Mouse (Mus musculus) heart, embryonic 13.5 days (tissue): ENCODE results near the gene Socs7. TPM values are rescaled to one million over a fixed set of nuclear protein-coding genes. Genes with fewer than 3 reads are reported as not detected.
"Not testable (repeated sequence)": the region's sequence is repeated elsewhere in the genome, so short reads cannot be mapped to it uniquely, and the experiment has no call there.

Source experiments
- ATAC-seq: fragments of 200-750 bp; cut with Nextera tagmentation; 2 replicates; pipeline ENCODE4 v1.8.0; 2017; ENCODE audit warnings: moderate TSS enrichment; ENCODE audit not compliant: insufficient number of reproducible peaks, low FRiP score, low TSS enrichment; ENCODE audit errors: extremely low read depth
- H3K27ac ChIP-seq: fragments of 300-500 bp; sonication (generic); replicated peaks from 2 replicates; pipeline ENCODE4 v1.5.1; 2015; ENCODE audit warnings: moderate library complexity, mild to moderate bottlenecking, inconsistent platforms
- H3K27me3 ChIP-seq: fragments of 300-500 bp; sonication (generic); replicated peaks from 2 replicates; pipeline ENCODE4 v1.6.1; 2015; ENCODE audit warnings: mild to moderate bottlenecking, inconsistent platforms
- H3K36me3 ChIP-seq: fragments of 300-500 bp; sonication (generic); 2 replicates; pipeline ENCODE4 v1.6.1; 2015; ENCODE audit warnings: mild to moderate bottlenecking, inconsistent platforms
- H3K4me1 ChIP-seq: fragments of 300-500 bp; sonication (generic); 2 replicates; pipeline ENCODE4 v1.6.1; 2015; ENCODE audit warnings: inconsistent platforms
- H3K4me2 ChIP-seq: fragments of 300-500 bp; sonication (generic); 2 replicates; pipeline ENCODE4 v1.6.1; 2015; ENCODE audit warnings: inconsistent platforms, mild to moderate bottlenecking, moderate library complexity
- H3K4me3 ChIP-seq: fragments of 300-500 bp; sonication (generic); 2 replicates; pipeline ENCODE4 v1.5.1; 2015; ENCODE audit warnings: moderate library complexity, mild to moderate bottlenecking, inconsistent platforms
- H3K9ac ChIP-seq: fragments of 300-500 bp; sonication (generic); 2 replicates; pipeline ENCODE4 v1.6.1; 2015; ENCODE audit warnings: inconsistent platforms, mild to moderate bottlenecking, moderate library complexity
- H3K9me3 ChIP-seq: fragments of 300-500 bp; sonication (generic); 2 replicates; pipeline ENCODE4 v1.6.1; 2016; ENCODE audit warnings: inconsistent platforms
- WGBS: fragments of 180-500 bp; shearing (Covaris S2); methylation state at CpG from one replicate; pipeline ENCODE4 v1.1.7; 2015; ENCODE audit warnings: mixed read lengths; 5-methylcytosine and 5-hydroxymethylcytosine counted together
- polyA plus RNA-seq: library from polyadenylated mRNA; unstranded; fragments of >200 nt; fragmentation: Nextera tagmentation; extraction: Ambion mirVana; gene quantifications from 2 replicates; pipeline ENCODE4 v1.2.1, GENCODE M21; 2015

The Socs7 gene
- polyA plus RNA-seq, 1 experiment from 2014 or later: 3.4 TPM

DNA sequence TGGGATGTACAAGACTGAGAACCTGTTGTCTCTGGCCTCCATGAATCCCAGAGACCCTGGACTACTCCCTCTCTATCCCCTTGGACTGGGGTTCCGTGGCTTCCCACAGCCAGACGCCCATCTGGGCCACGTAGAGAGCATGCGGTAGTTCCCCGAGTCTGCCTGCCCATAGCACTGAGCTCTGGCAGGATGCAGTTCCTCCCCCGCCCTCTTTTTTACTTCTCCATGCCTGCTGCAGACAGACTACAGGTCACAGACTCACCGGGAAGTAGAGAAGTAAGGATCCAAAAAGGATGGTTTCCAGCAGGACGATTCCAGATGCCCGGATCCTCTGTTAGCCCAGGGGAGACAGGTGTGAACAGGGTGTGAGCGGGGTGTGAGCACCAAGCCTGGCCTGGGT lies 16.9 kb upstream of the Socs7 start:
- no peaks in the 10 kb centered on the region for H3K9me3 ChIP-seq
- H3K4me3 ChIP-seq: no peak overlapping the region
- H3K36me3 ChIP-seq: no peaks in the 10 kb centered on the region
- H3K4me2 ChIP-seq: no peak overlapping the region
- ATAC-seq: peak; percentile 34; the same call in 1 of the 2 replicates
- H3K27ac ChIP-seq: no peak overlapping the region
- WGBS: 47% methylated on average over 10 of the region's 10 CpGs
- no peak overlapping the region for H3K9ac ChIP-seq
- peaks cover 16% of the 10 kb centered on the region for H3K27me3 ChIP-seq
- H3K4me1 ChIP-seq: peaks cover 37% of the 10 kb centered on the region

- WGBS: 71% methylated on average over 9 of the region's 9 CpGs
- no peak overlapping the region for H3K27ac ChIP-seq
- no peak overlapping the region for H3K9ac ChIP-seq
- peaks cover 45% of the 10 kb centered on the region for H3K4me1 ChIP-seq
- H3K36me3 ChIP-seq: no peaks in the 10 kb centered on the region
- H3K27me3 ChIP-seq: peaks cover 13% of the 10 kb centered on the region
- H3K4me2 ChIP-seq: no peak overlapping the region
- no peak overlapping the region for H3K4me3 ChIP-seq
- H3K9me3 ChIP-seq: no peaks in the 10 kb centered on the region
- no peak for ATAC-seq
These were observed 16.0 kb upstream of the Socs7 start for GRCm38 (mm10) chr11:97346383-97346782.

DNA sequence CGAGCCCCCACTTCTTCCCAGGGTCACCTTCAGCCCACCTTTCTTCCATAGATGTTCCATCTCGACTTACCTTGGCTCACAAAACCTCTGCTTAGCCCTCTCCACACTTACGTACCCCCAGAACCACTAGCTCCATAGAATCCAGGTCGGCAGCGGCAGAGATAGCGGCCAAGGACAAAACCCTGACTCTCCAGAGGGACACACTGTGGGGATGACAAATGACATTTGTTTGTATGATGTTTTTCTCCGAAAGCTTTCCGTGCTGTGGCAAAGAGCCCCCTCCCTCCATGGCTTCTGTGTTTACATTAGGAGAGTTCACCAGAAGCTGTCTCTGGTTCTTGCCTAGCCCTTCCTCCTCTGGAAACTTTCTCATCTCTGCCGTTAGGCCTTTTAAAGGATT lies 15.1 kb upstream of the Socs7 start:
- H3K27ac ChIP-seq: no peak overlapping the region
- H3K4me3 ChIP-seq: no peak overlapping the region
- 69% methylated on average over 9 of the region's 9 CpGs for WGBS
- no peak overlapping the region for H3K9ac ChIP-seq
- H3K27me3 ChIP-seq: peaks cover 13% of the 10 kb centered on the region
- ATAC-seq: no peak
- H3K36me3 ChIP-seq: no peaks in the 10 kb centered on the region
- no peaks in the 10 kb centered on the region for H3K9me3 ChIP-seq
- no peak overlapping the region for H3K4me2 ChIP-seq
- peaks cover 48% of the 10 kb centered on the region for H3K4me1 ChIP-seq

DNA sequence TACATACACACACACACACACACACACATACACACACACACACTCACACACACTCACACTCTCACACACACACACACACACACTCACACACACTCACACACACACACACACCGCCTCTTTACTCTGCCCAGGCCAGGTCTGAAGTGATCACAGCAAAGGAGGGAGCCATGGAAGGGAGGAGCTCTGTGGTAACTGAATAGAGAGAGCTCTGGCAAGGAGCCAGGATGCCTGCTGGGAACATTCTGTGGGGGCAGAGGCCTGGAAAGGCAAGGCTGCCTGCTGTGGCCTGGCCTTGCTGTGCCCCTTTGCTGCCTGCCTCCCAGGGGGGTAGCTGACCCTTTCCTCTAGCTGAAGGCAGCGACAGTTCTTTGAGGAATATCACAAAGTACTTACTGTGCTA lies 12.3 kb upstream of the Socs7 start:
- H3K9ac ChIP-seq: peak overlapping the region; percentile 41

DNA sequence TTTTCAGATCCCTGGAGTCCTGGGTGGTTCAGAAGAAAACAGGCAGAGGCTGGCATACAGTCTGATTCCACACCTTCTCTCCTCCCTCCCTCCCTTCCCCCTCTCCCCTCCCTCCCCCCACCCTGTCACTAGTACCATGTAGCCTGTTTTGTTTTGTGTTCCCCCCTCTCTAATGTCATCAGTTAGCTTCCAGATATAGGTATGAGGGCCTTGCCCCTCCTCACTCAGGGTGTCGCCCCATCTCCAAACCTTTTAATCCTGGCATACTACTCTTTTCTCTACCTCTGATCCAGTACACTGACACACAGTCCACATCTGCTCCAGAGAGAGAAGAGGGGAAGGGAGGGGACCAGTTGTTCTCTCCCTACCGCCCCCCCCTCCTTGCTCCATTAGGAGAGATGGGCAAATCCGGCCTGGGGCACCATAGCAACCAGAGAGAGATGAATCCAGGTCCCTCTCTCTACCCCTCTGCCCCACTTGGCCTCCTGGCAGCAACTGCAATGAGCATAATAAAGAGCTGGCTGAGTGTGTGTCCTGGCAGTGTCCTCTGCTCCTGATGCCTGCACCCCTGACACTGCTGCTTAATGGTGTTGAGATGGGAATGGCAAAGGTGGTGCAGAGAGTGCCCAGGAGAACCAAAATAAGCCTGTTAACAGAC lies 10.2 kb upstream of the Socs7 start, which contains the start of gene Gpr179:
Gpr179 (minus strand) TSS at position 51 of the 658 bp plus-strand sequence.
- Histone ChIP-seq H3K4me1 (peaks cover 22% of the 10 kb centered on the region), H3K27me3 (no peaks in the 10 kb centered on the region), H3K9ac (no peak within 1 kb of the TSS), H3K4me3 (no peak within 1 kb of the TSS), H3K36me3 (no peaks in the 10 kb centered on the region), H3K9me3 (no peaks in the 10 kb centered on the region), H3K4me2 (no peak within 1 kb of the TSS), H3K27ac (no peak within 1 kb of the TSS)
- no peak for ATAC-seq
- WGBS: 71% methylated on average over 3 of the region's 3 CpGs

More for the DNA sequence above, 12.3 kb upstream of the Socs7 start:
- ATAC-seq: 0 out of 2 replicates have a peak, but pooled peaks have one; percentile 34
- Histone ChIP-seq H3K4me3 (no peak overlapping the region), H3K27me3 (no peaks in the 10 kb centered on the region), H3K4me1 (peaks cover 37% of the 10 kb centered on the region), H3K36me3 (no peaks in the 10 kb centered on the region), H3K27ac (peak overlapping the region; percentile 83), H3K4me2 (no peak overlapping the region), H3K9me3 (no peaks in the 10 kb centered on the region)
- WGBS: 0% methylated on average over 1 of the region's 2 CpGs

DNA sequence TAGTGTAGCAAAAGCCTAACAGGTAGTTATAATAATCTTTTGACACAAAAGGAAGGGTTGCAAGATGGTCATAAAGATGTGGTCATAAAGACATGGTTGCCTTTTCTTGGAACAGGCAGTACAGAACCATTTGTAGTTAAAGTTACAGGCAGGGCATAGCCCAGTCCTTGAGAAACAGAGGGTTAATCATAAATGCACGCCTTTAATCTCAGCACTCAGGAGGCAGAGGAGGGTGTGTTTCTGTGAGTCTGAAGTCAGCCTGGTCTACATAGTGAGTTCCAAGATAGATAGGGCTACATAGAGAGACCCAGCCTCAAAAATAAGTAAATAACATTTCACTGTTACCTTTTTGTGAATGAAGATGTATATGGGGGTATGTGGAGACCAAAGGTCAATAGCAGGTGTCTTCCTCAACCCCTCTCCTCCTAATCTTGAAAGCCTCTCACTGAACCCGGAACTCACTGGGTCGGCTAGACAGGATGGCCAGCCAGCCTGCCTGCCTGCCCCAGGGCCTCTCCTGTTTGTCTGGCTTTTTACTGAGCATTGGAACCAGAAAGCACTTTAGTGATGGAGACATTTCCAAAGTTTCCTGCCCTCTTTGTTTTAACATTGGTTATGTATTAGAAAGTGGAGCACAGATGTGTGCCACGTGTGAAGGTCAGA lies 9.3 kb upstream of the Socs7 start:
- no peak for ATAC-seq
- Histone ChIP-seq H3K4me1 (peaks cover 22% of the 10 kb centered on the region), H3K4me3 (no peak overlapping the region), H3K9me3 (no peaks in the 10 kb centered on the region), H3K27ac (no peak overlapping the region), H3K9ac (no peak overlapping the region), H3K4me2 (no peak overlapping the region), H3K36me3 (no peaks in the 10 kb centered on the region), H3K27me3 (no peaks in the 10 kb centered on the region)
- WGBS: 46% methylated on average over 4 of the region's 4 CpGs

DNA sequence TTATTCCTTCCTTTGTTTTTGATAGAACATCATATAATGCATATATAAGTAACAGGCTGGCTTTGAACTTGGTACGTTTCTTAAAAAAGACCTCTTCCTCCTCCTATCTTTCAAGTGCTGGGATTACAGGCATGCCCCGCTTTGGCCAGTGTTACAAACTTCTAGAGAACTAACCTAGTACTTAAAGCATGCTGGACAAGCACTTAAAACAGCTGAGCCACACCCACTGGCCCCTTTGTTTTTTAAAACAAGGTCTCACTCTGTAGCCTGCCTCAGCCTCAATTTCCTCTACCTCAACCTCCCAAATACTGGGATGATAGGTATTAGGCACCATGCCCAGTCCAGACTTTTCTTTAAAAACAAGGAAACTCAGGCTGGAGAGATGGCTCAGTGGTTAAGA lies 7.7 kb upstream of the Socs7 start:
- H3K36me3 ChIP-seq: no peaks in the 10 kb centered on the region
- H3K9ac ChIP-seq: no peak overlapping the region
- no peaks in the 10 kb centered on the region for H3K9me3 ChIP-seq
- 58% methylated on average over 2 of the region's 2 CpGs for WGBS
- H3K27ac ChIP-seq: no peak overlapping the region
- H3K4me2 ChIP-seq: no peak overlapping the region
- no peak overlapping the region for H3K4me3 ChIP-seq
- peaks cover 19% of the 10 kb centered on the region for H3K4me1 ChIP-seq
- no peaks in the 10 kb centered on the region for H3K27me3 ChIP-seq
- ATAC-seq: no peak

GRCm38 (mm10) chr11:97355247-97355646 lies 7.1 kb upstream of the Socs7 start:
- no peak for ATAC-seq
- Histone ChIP-seq H3K4me3 (no peak overlapping the region), H3K27me3 (no peaks in the 10 kb centered on the region), H3K27ac (no peak overlapping the region), H3K36me3 (no peaks in the 10 kb centered on the region), H3K4me2 (no peak overlapping the region), H3K9ac (no peak overlapping the region), H3K9me3 (no peaks in the 10 kb centered on the region), H3K4me1 (peaks cover 13% of the 10 kb centered on the region)
- WGBS: 83% methylated on average over 7 of the region's 7 CpGs

DNA sequence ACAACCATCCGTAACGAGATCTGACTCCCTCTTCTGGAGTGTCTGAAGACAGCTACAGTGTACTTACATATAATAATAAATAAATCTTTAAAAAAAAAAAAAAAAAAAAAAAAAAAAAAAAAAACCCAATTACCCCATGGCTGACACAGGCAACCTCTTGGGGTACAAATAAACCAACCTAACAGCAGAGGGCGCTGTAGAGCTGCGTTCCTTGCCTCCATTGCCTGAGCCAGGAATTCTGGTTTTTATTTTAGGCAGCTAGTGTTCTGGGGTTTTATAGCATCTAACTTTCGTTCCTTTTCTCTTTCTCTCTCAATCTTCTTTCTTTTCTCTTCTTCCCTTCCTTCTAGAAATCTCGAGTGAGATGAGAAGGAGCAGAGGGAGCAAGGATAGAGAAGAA lies 4.7 kb upstream of the Socs7 start:
- H3K9ac ChIP-seq, ATAC-seq, H3K27ac ChIP-seq, H3K9me3 ChIP-seq, H3K4me1 ChIP-seq, H3K27me3 ChIP-seq, H3K4me3 ChIP-seq, H3K4me2 ChIP-seq, H3K36me3 ChIP-seq: not testable (repeated sequence)
- WGBS: 8% methylated on average over 4 of the region's 6 CpGs

- Histone ChIP-seq H3K27ac (peak overlapping the region; percentile 97), H3K36me3 (no peaks in the 10 kb centered on the region; the same call in 1 of the 2 replicates), H3K9me3 (no peaks in the 10 kb centered on the region), H3K9ac (peak overlapping the region; percentile 100), H3K4me2 (peak overlapping the region; percentile 77), H3K4me3 (peak overlapping the region; percentile 99), H3K4me1 (peaks cover 35% of the 10 kb centered on the region), H3K27me3 (no peaks in the 10 kb centered on the region)
- ATAC-seq: no peak; the same call in 1 of the 2 replicates
- under 1% methylated on average over 27 of the region's 39 CpGs for WGBS
These were observed 245 bp downstream of the Socs7 start for GRCm38 (mm10) chr11:97362649-97362942.

GRCm38 (mm10) chr11:97362943-97363643 lies 742 bp downstream of the Socs7 start:
- peaks cover 3% of the 10 kb centered on the region; the same call in 1 of the 2 replicates for H3K36me3 ChIP-seq
- peak overlapping the region; percentile 99 for H3K4me3 ChIP-seq
- H3K9me3 ChIP-seq: no peaks in the 10 kb centered on the region
- peaks cover 40% of the 10 kb centered on the region for H3K4me1 ChIP-seq
- ATAC-seq: 0 out of 2 replicates have a peak, but pooled peaks have one; percentile 9
- under 1% methylated on average over 49 of the region's 49 CpGs for WGBS
- H3K4me2 ChIP-seq: peak overlapping the region; percentile 77
- peak overlapping the region; percentile 97 for H3K27ac ChIP-seq
- peak overlapping the region; percentile 100 for H3K9ac ChIP-seq
- no peaks in the 10 kb centered on the region for H3K27me3 ChIP-seq
